Mouse (Mus musculus) ES-CJ7 (cell line): ENCODE measurements around the gene Thtpa.

Source experiments
- DNase-seq: peaks from one replicate; pipeline ENCODE4 v3.0.0; 2011; ENCODE audit warnings: low read depth, low spot score

The Thtpa gene

GRCm38 (mm10) chr14:55135676-55136075 is 41.1 kb downstream of the Thtpa start:
- no peak for DNase-seq

GRCm38 (mm10) chr14:55139313-55139712 is 44.7 kb downstream of the Thtpa start:
- DNase-seq = no peak

GRCm38 (mm10) chr14:55146324-55146723 is 51.7 kb downstream of the Thtpa start:
- no peak for DNase-seq

GRCm38 (mm10) chr14:55146829-55147401 is 52.3 kb downstream of the Thtpa start:
- no peak for DNase-seq

- peak; percentile 66 for DNase-seq
These were observed 53.9 kb downstream of the Thtpa start for GRCm38 (mm10) chr14:55148363-55148915.
